Mouse (Mus musculus): ENCODE data around the gene BC004004. TPM values are rescaled to one million over a fixed set of nuclear protein-coding genes. Genes with fewer than 3 reads are reported as not detected.
A peak's percentile ranks its signal among the peaks of the same experiment; 100 is the strongest.

BC004004 gene
- polyA plus RNA-seq, 1 experiment from 2014 or later: 112 TPM

- H3K4me1 ChIP-seq: peaks cover 24% of the 10 kb centered on the region
- H3K36me3 ChIP-seq (replicated peaks): peaks cover 57% of the 10 kb centered on the region
- no peak overlapping the region for H3K4me3 ChIP-seq
- H3K9ac ChIP-seq: no peak overlapping the region
- WGBS: 96% methylated on average over 19 of the region's 19 CpGs
- no peak overlapping the region for H3K4me2 ChIP-seq
- no peak for ATAC-seq (replicated peaks)
- no peak overlapping the region for H3K27ac ChIP-seq
- H3K27me3 ChIP-seq (replicated peaks): no peaks in the 10 kb centered on the region
- no peaks in the 10 kb centered on the region for H3K9me3 ChIP-seq
Measured at GRCm38 (mm10) chr17:29336266-29336990, 67.8 kb downstream of the BC004004 start.

DNA sequence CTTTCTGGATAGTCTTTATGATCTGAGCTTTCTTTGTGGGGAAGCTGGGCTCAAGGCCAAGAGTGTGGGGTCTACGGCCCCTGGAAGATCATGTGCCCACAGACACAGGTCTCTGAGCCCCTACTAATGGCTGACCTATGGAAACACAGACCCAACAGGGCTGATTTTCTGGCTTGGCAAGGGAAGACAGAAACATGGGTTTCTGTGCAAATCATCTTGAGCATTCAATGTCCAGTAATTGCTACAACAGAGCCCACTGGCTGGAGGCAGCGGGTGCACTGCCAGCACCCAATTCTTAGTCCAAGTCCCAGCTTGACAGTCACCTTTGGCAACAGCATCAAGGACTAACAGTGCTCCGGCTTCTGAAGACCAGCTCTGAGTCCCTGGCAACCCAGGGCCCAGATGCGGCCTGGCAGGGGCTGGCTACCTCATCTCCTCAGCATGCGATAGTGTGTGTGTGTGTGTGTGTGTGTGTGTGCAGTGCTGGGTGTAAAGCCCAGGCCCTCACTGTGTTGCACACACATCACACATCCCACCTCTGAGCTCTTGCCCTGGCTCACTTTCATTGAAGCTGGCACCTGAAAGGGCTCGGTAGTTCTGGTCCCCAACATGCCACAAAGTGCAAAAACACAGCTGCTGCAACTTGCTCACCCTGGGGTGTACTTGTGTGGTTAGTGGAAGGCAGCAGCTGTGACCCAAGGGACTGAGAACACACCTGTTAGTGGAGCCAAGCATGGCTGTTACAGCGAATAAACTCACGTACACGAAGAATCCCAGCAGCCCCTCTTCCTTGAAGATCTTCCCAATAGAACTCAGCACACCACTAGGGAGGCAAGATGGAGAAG is 69.6 kb downstream of the BC004004 start:
- ATAC-seq (replicated peaks): peak; percentile 43
- no peak overlapping the region for H3K9ac ChIP-seq
- H3K27me3 ChIP-seq (replicated peaks): no peaks in the 10 kb centered on the region
- H3K36me3 ChIP-seq (replicated peaks): peaks cover 43% of the 10 kb centered on the region
- no peak overlapping the region for H3K4me2 ChIP-seq
- H3K4me3 ChIP-seq: no peak overlapping the region
- peak overlapping the region; percentile 43 for H3K27ac ChIP-seq
- WGBS: 78% methylated on average over 9 of the region's 9 CpGs
- H3K9me3 ChIP-seq: no peaks in the 10 kb centered on the region
- peaks cover 35% of the 10 kb centered on the region for H3K4me1 ChIP-seq

GRCm38 (mm10) chr17:29339170-29339768 is 70.7 kb downstream of the BC004004 start:
- no peak overlapping the region for H3K9ac ChIP-seq
- H3K36me3 ChIP-seq (replicated peaks): peaks cover 35% of the 10 kb centered on the region
- no peak for ATAC-seq (replicated peaks)
- WGBS: 88% methylated on average over 11 of the region's 11 CpGs
- no peak overlapping the region for H3K4me2 ChIP-seq
- no peaks in the 10 kb centered on the region for H3K9me3 ChIP-seq
- H3K4me3 ChIP-seq: no peak overlapping the region
- H3K4me1 ChIP-seq: peaks cover 35% of the 10 kb centered on the region
- no peaks in the 10 kb centered on the region for H3K27me3 ChIP-seq (replicated peaks)
- H3K27ac ChIP-seq: peak overlapping the region; percentile 43

- H3K9ac ChIP-seq: no peak overlapping the region
Measured at GRCm38 (mm10) chr17:29340406-29341261, 72.0 kb downstream of the BC004004 start.

GRCm38 (mm10) chr17:29341591-29342003 is 73.0 kb downstream of the BC004004 start:
- H3K36me3 ChIP-seq (replicated peaks): peaks cover 24% of the 10 kb centered on the region; the same call in 1 of the 2 replicates

More at GRCm38 (mm10) chr17:29340406-29341261, 72.0 kb downstream of the BC004004 start:
- Histone ChIP-seq H3K9me3 (no peaks in the 10 kb centered on the region), H3K36me3 (replicated peaks) (peaks cover 30% of the 10 kb centered on the region), H3K27ac (peak overlapping the region; percentile 72; the same call in 1 of the 2 replicates), H3K4me2 (no peak overlapping the region), H3K4me3 (no peak overlapping the region), H3K27me3 (replicated peaks) (no peaks in the 10 kb centered on the region), H3K4me1 (peaks cover 43% of the 10 kb centered on the region)
- WGBS: 84% methylated on average over 18 of the region's 18 CpGs
- ATAC-seq (replicated peaks): no peak

GRCm38 (mm10) chr17:29342010-29342910 is 73.7 kb downstream of the BC004004 start:
- H3K4me1 ChIP-seq: peaks cover 54% of the 10 kb centered on the region
- H3K4me3 ChIP-seq: no peak overlapping the region
- H3K27me3 ChIP-seq (replicated peaks): no peaks in the 10 kb centered on the region
- peak; percentile 25 for ATAC-seq (replicated peaks)
- H3K4me2 ChIP-seq: no peak overlapping the region
- H3K36me3 ChIP-seq (replicated peaks): peaks cover 19% of the 10 kb centered on the region; the same call in 1 of the 2 replicates
- 0 out of 2 replicates have a peak overlapping the region, but pooled peaks have one; percentile 11 for H3K9ac ChIP-seq
- peak overlapping the region; percentile 72 for H3K27ac ChIP-seq
- 50% methylated on average over 13 of the region's 13 CpGs for WGBS
- H3K9me3 ChIP-seq: no peaks in the 10 kb centered on the region

More at GRCm38 (mm10) chr17:29341591-29342003, 73.0 kb downstream of the BC004004 start:
- 16% methylated on average over 9 of the region's 9 CpGs for WGBS
- H3K27me3 ChIP-seq (replicated peaks): no peaks in the 10 kb centered on the region
- peak overlapping the region; percentile 72 for H3K27ac ChIP-seq
- H3K4me1 ChIP-seq: peaks cover 53% of the 10 kb centered on the region
- no peak overlapping the region for H3K4me3 ChIP-seq
- ATAC-seq (replicated peaks): peak; percentile 7; the same call in 1 of the 2 replicates
- peak overlapping the region; percentile 23; the same call in 1 of the 2 replicates for H3K4me2 ChIP-seq
- no peaks in the 10 kb centered on the region for H3K9me3 ChIP-seq
- no peak overlapping the region for H3K9ac ChIP-seq

GRCm38 (mm10) chr17:29343241-29343640 is 74.7 kb downstream of the BC004004 start:
- Histone ChIP-seq H3K4me1 (peaks cover 56% of the 10 kb centered on the region), H3K9me3 (no peaks in the 10 kb centered on the region), H3K27me3 (replicated peaks) (no peaks in the 10 kb centered on the region), H3K4me3 (no peak overlapping the region), H3K9ac (no peak overlapping the region), H3K4me2 (no peak overlapping the region), H3K27ac (no peak overlapping the region), H3K36me3 (replicated peaks) (peaks cover 10% of the 10 kb centered on the region; the same call in 1 of the 2 replicates)
- ATAC-seq (replicated peaks): no peak
- 89% methylated on average over 5 of the region's 5 CpGs for WGBS

GRCm38 (mm10) chr17:29345272-29345671 is 76.7 kb downstream of the BC004004 start:
- Histone ChIP-seq H3K4me2 (peak overlapping the region; percentile 73), H3K4me3 (peak overlapping the region; percentile 85), H3K27ac (0 out of 2 replicates have a peak overlapping the region, but pooled peaks have one; percentile 95), H3K4me1 (peaks cover 46% of the 10 kb centered on the region), H3K27me3 (replicated peaks) (no peaks in the 10 kb centered on the region), H3K36me3 (replicated peaks) (peaks cover 3% of the 10 kb centered on the region; the same call in 1 of the 2 replicates), H3K9me3 (no peaks in the 10 kb centered on the region), H3K9ac (no peak overlapping the region)
- 95% methylated on average over 12 of the region's 12 CpGs for WGBS
- ATAC-seq (replicated peaks): no peak

DNA sequence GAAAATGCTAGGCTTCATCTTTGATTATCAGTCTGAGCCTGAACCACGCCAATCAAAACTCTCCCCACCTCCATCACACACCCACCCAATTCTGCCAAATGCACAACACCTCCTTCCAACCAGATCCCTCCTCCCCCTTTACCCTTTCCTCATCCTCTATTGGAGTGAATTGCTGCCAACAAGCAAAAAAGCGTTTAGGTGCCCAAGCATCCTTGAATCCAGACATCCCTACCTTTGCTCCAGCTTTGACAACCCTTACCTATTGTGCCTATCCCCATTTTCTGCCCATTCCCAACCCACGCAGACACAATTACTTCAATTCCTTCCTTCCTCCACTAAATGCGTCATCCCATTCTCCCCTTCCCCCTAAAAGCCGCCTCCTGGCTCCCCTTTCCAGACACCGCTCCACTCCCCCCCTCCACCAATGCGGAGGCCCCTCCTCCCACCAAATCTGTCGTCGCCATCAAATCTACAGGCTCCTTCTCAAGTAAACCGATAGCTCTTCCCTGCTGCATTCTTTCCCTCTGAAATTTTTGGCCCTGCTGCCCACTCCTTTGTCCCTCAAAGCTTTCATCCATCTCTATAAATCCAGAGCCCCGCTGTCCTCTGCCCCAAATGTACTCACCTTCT is 78.0 kb downstream of the BC004004 start:
- peak overlapping the region; percentile 73 for H3K4me2 ChIP-seq
- peaks cover 3% of the 10 kb centered on the region; the same call in 1 of the 2 replicates for H3K36me3 ChIP-seq (replicated peaks)
- ATAC-seq (replicated peaks): peak; percentile 28
- H3K27ac ChIP-seq: peak overlapping the region; percentile 95
- WGBS: 1% methylated on average over 11 of the region's 11 CpGs
- H3K27me3 ChIP-seq (replicated peaks): no peaks in the 10 kb centered on the region
- H3K9me3 ChIP-seq: no peaks in the 10 kb centered on the region
- peaks cover 37% of the 10 kb centered on the region for H3K4me1 ChIP-seq
- H3K4me3 ChIP-seq: peak overlapping the region; percentile 85
- peak overlapping the region; percentile 83 for H3K9ac ChIP-seq

GRCm38 (mm10) chr17:29347126-29347644 is 78.6 kb downstream of the BC004004 start:
- peak overlapping the region; percentile 83 for H3K9ac ChIP-seq
- peaks cover 3% of the 10 kb centered on the region; the same call in 1 of the 2 replicates for H3K36me3 ChIP-seq (replicated peaks)
- H3K27ac ChIP-seq: peak overlapping the region; percentile 95
- peak overlapping the region; percentile 73 for H3K4me2 ChIP-seq
- no peaks in the 10 kb centered on the region for H3K27me3 ChIP-seq (replicated peaks)
- peaks cover 31% of the 10 kb centered on the region for H3K4me1 ChIP-seq
- H3K4me3 ChIP-seq: peak overlapping the region; percentile 85
- peak; percentile 62 for ATAC-seq (replicated peaks)
- under 1% methylated on average over 44 of the region's 45 CpGs for WGBS
- H3K9me3 ChIP-seq: no peaks in the 10 kb centered on the region

Measured in midbrain, embryonic 15.5 days (tissue).